Mouse (Mus musculus): ENCODE results near the gene Oprl1. TPM values are rescaled to one million over a fixed set of nuclear protein-coding genes. Genes with fewer than 3 reads are reported as not detected.

Oprl1 gene
- polyA plus RNA-seq, 1 experiment, result 34.7 TPM

GRCm38 (mm10) chr2:181752626-181753025 lies 37.8 kb downstream of the Oprl1 start:
- no peak overlapping the region for H3K4me3 ChIP-seq (ENCODE audit: insufficient read depth, low read length)
- H3K27ac ChIP-seq (ENCODE audit: insufficient read depth, low read length), result no peak overlapping the region
- no peaks in the 10 kb centered on the region for H3K4me1 ChIP-seq (ENCODE audit: control insufficient read depth, insufficient read depth, low read length)
- no peak for TF ChIP-seq CTCF (IDR thresholded peaks at IDR 0.05; ENCODE audit: extremely low read depth, insufficient read depth, low read length)
- no peak for TF ChIP-seq POLR2A (IDR thresholded peaks at IDR 0.05; ENCODE audit: extremely low read depth, insufficient read depth, low read length)

- H3K4me1 ChIP-seq (ENCODE audit: control insufficient read depth, insufficient read depth, low read length), result peaks cover 3% of the 10 kb centered on the region
- TF ChIP-seq CTCF (IDR thresholded peaks at IDR 0.05; ENCODE audit: extremely low read depth, insufficient read depth, low read length) (no peak), POLR2A (IDR thresholded peaks at IDR 0.05; ENCODE audit: extremely low read depth, insufficient read depth, low read length) (no peak)
- H3K27ac ChIP-seq (ENCODE audit: insufficient read depth, low read length), result no peak overlapping the region
- H3K4me3 ChIP-seq (ENCODE audit: insufficient read depth, low read length), result no peak overlapping the region
Measured at GRCm38 (mm10) chr2:181758147-181758725, 43.4 kb downstream of the Oprl1 start.

GRCm38 (mm10) chr2:181759041-181759440 lies 44.2 kb downstream of the Oprl1 start:
- no peak for TF ChIP-seq POLR2A (IDR thresholded peaks at IDR 0.05; ENCODE audit: extremely low read depth, insufficient read depth, low read length)
- no peak for TF ChIP-seq CTCF (IDR thresholded peaks at IDR 0.05; ENCODE audit: extremely low read depth, insufficient read depth, low read length)
- Histone ChIP-seq H3K4me3 (ENCODE audit: insufficient read depth, low read length) (no peak overlapping the region), H3K27ac (ENCODE audit: insufficient read depth, low read length) (no peak overlapping the region), H3K4me1 (ENCODE audit: control insufficient read depth, insufficient read depth, low read length) (peaks cover 3% of the 10 kb centered on the region)

- Histone ChIP-seq H3K27ac (ENCODE audit: insufficient read depth, low read length) (no peak within 1 kb of the TSS), H3K4me3 (ENCODE audit: insufficient read depth, low read length) (no peak within 1 kb of the TSS), H3K4me1 (ENCODE audit: control insufficient read depth, insufficient read depth, low read length) (peaks cover 3% of the 10 kb centered on the region)
- no peak for TF ChIP-seq POLR2A (IDR thresholded peaks at IDR 0.05; ENCODE audit: extremely low read depth, insufficient read depth, low read length)
- TF ChIP-seq CTCF (IDR thresholded peaks at IDR 0.05; ENCODE audit: extremely low read depth, insufficient read depth, low read length), result no peak
Measured at GRCm38 (mm10) chr2:181763006-181763830, 48.4 kb downstream of the Oprl1 start, which contains the start of gene Myt1. Gene Myt1, plus strand, starts transcription at chr2:181763332.

- Histone ChIP-seq H3K4me1 (ENCODE audit: control insufficient read depth, insufficient read depth, low read length) (peaks cover 3% of the 10 kb centered on the region), H3K4me3 (ENCODE audit: insufficient read depth, low read length) (no peak overlapping the region), H3K27ac (ENCODE audit: insufficient read depth, low read length) (no peak overlapping the region)
Measured at GRCm38 (mm10) chr2:181763886-181764527, 49.2 kb downstream of the Oprl1 start.

GRCm38 (mm10) chr2:181764600-181764999 lies 49.8 kb downstream of the Oprl1 start:
- TF ChIP-seq CTCF (IDR thresholded peaks at IDR 0.05; ENCODE audit: extremely low read depth, insufficient read depth, low read length), result no peak
- TF ChIP-seq POLR2A (IDR thresholded peaks at IDR 0.05; ENCODE audit: extremely low read depth, insufficient read depth, low read length), result no peak
- Histone ChIP-seq H3K27ac (ENCODE audit: insufficient read depth, low read length) (no peak overlapping the region), H3K4me3 (ENCODE audit: insufficient read depth, low read length) (no peak overlapping the region), H3K4me1 (ENCODE audit: control insufficient read depth, insufficient read depth, low read length) (peaks cover 2% of the 10 kb centered on the region)

More at GRCm38 (mm10) chr2:181763886-181764527, 49.2 kb downstream of the Oprl1 start:
- TF ChIP-seq POLR2A (IDR thresholded peaks at IDR 0.05; ENCODE audit: extremely low read depth, insufficient read depth, low read length) (no peak), CTCF (IDR thresholded peaks at IDR 0.05; ENCODE audit: extremely low read depth, insufficient read depth, low read length) (no peak)

- Histone ChIP-seq H3K4me1 (ENCODE audit: control insufficient read depth, insufficient read depth, low read length) (peaks cover 2% of the 10 kb centered on the region), H3K4me3 (ENCODE audit: insufficient read depth, low read length) (no peak overlapping the region), H3K27ac (ENCODE audit: insufficient read depth, low read length) (no peak overlapping the region)
- TF ChIP-seq POLR2A (IDR thresholded peaks at IDR 0.05; ENCODE audit: extremely low read depth, insufficient read depth, low read length), result no peak
- TF ChIP-seq CTCF (IDR thresholded peaks at IDR 0.05; ENCODE audit: extremely low read depth, insufficient read depth, low read length), result no peak
Measured at GRCm38 (mm10) chr2:181765251-181765650, 50.4 kb downstream of the Oprl1 start.

GRCm38 (mm10) chr2:181766672-181767557 lies 52.1 kb downstream of the Oprl1 start:
- H3K4me1 ChIP-seq (ENCODE audit: control insufficient read depth, insufficient read depth, low read length), result peaks cover 2% of the 10 kb centered on the region
- H3K27ac ChIP-seq (ENCODE audit: insufficient read depth, low read length), result no peak overlapping the region
- peak overlapping the region; percentile 84 for H3K4me3 ChIP-seq (ENCODE audit: insufficient read depth, low read length)
- peak; percentile 31; the same call in 1 of the 2 replicates for TF ChIP-seq POLR2A (IDR thresholded peaks at IDR 0.05; ENCODE audit: extremely low read depth, insufficient read depth, low read length)
- no peak for TF ChIP-seq CTCF (IDR thresholded peaks at IDR 0.05; ENCODE audit: extremely low read depth, insufficient read depth, low read length)

- TF ChIP-seq CTCF (IDR thresholded peaks at IDR 0.05; ENCODE audit: extremely low read depth, insufficient read depth, low read length) (no peak), POLR2A (IDR thresholded peaks at IDR 0.05; ENCODE audit: extremely low read depth, insufficient read depth, low read length) (no peak)
- Histone ChIP-seq H3K4me1 (ENCODE audit: control insufficient read depth, insufficient read depth, low read length) (peaks cover 2% of the 10 kb centered on the region), H3K4me3 (ENCODE audit: insufficient read depth, low read length) (peak overlapping the region; percentile 21), H3K27ac (ENCODE audit: insufficient read depth, low read length) (no peak overlapping the region)
Measured at GRCm38 (mm10) chr2:181768451-181768850, 53.6 kb downstream of the Oprl1 start.

All from cortical plate, adult 2 months (tissue).